Mouse (Mus musculus) CH12.LX (cell line): ENCODE measurements around the gene Mindy3. TPM values are rescaled to one million over a fixed set of nuclear protein-coding genes. Genes with fewer than 3 reads are reported as not detected.

Experiments used
- DNase-seq: peaks from one replicate; pipeline ENCODE4 v3.0.0-alpha.2; 2013; ENCODE audit errors: extremely low read depth
- H3K27ac ChIP-seq: 2 replicates; pipeline ENCODE4 v1.5.1; 2012; ENCODE audit warnings: low read depth, mild to moderate bottlenecking, control low read depth, moderate library complexity; ENCODE audit not compliant: insufficient read depth
- H3K27me3 ChIP-seq: replicated peaks from 2 replicates; pipeline ENCODE3; 2012; ENCODE audit warnings: inconsistent platforms
- H3K36me3 ChIP-seq, 2 experiments: replicated peaks in 1 of 2; 2 replicates each; pipeline versions ENCODE3 to v1.6.1; 2012; ENCODE audit warnings: inconsistent platforms in 1 of 2, low read length in 1 of 2, mild to moderate bottlenecking in 1 of 2, mixed read lengths in 1 of 2, moderate library complexity in 1 of 2; ENCODE audit not compliant: control insufficient read depth in 1 of 2, insufficient read depth in 1 of 2
- H3K4me1 ChIP-seq, 2 experiments: 2 replicates each; pipeline ENCODE4 v1.6.1; 2012; ENCODE audit warnings: inconsistent platforms in 1 of 2, moderate library complexity in 1 of 2; ENCODE audit not compliant: insufficient read depth in 2 of 2, control insufficient read depth in 1 of 2
- H3K4me2 ChIP-seq: 2 replicates; pipeline ENCODE4 v1.6.1; 2012; ENCODE audit warnings: low read depth, mild to moderate bottlenecking, control low read depth; ENCODE audit not compliant: poor library complexity, insufficient read depth, severe bottlenecking
- H3K4me3 ChIP-seq, 3 experiments: fragments of 150-350 bp in 1 of 3; sonication (generic) in 1 of 3; replicated peaks in 1 of 3; 2 replicates each; pipeline versions ENCODE3 to v1.5.1; 2011 to 2012; ENCODE audit warnings: low read depth in 2 of 3, low read length in 2 of 3, mild to moderate bottlenecking in 2 of 3, moderate library complexity in 2 of 3, control low read depth in 1 of 3, improper control_type of control experiment in 1 of 3, inconsistent platforms in 1 of 3, mixed read lengths in 1 of 3; ENCODE audit not compliant: poor library complexity in 1 of 3
- H3K79me2 ChIP-seq: replicated peaks from 2 replicates; pipeline ENCODE4 v1.6.1; 2012; ENCODE audit warnings: mild to moderate bottlenecking, moderate library complexity; ENCODE audit not compliant: control insufficient read depth, poor library complexity, insufficient read depth, severe bottlenecking; ENCODE audit errors: extremely low read depth
- H3K9ac ChIP-seq: 2 replicates; pipeline ENCODE4 v1.6.1; 2012; ENCODE audit warnings: low read depth, mild to moderate bottlenecking, control low read depth, moderate library complexity; ENCODE audit not compliant: insufficient read depth
- H3K9me3 ChIP-seq: replicated peaks from 2 replicates; pipeline ENCODE3; 2012; ENCODE audit warnings: low read length, inconsistent platforms, mixed read lengths
- BHLHE40 ChIP-seq: IDR thresholded peaks from 2 replicates; pipeline ENCODE4 v1.6.1; 2011; ENCODE audit warnings: mild to moderate bottlenecking, low read depth, low read length, improper control_type of control experiment
- E2F4 ChIP-seq: IDR thresholded peaks from 2 replicates; pipeline ENCODE4 v1.6.1; 2011; ENCODE audit warnings: low read depth, low read length, improper control_type of control experiment; ENCODE audit not compliant: insufficient replicate concordance
- EP300 ChIP-seq: IDR thresholded peaks from 2 replicates; pipeline ENCODE4 v1.6.1; 2011; ENCODE audit warnings: low read length, improper control_type of control experiment
- ETS1 ChIP-seq: conservative IDR thresholded peaks from 2 replicates; pipeline ENCODE4 v1.6.1; 2012; ENCODE audit warnings: low read depth, mild to moderate bottlenecking, inconsistent platforms, low read length, improper control_type of control experiment, moderate library complexity
- HCFC1 ChIP-seq: IDR thresholded peaks from 2 replicates; pipeline ENCODE4 v1.6.1; 2012; ENCODE audit warnings: low read depth, mild to moderate bottlenecking, inconsistent platforms, low read length, improper control_type of control experiment
- JUN ChIP-seq: IDR thresholded peaks from 2 replicates; pipeline ENCODE4 v1.6.1; 2011; ENCODE audit warnings: low read depth, mild to moderate bottlenecking, low read length, improper control_type of control experiment, moderate library complexity; ENCODE audit not compliant: insufficient read depth
- MAFK ChIP-seq: IDR thresholded peaks from 2 replicates; pipeline ENCODE4 v1.6.1; 2011; ENCODE audit warnings: low read length, improper control_type of control experiment; ENCODE audit not compliant: insufficient replicate concordance
- MEF2A ChIP-seq: IDR thresholded peaks from 2 replicates; pipeline ENCODE4 v1.6.1; 2014; ENCODE audit warnings: low read depth, mild to moderate bottlenecking, inconsistent platforms, low read length, improper control_type of control experiment, borderline replicate concordance
- MYC ChIP-seq: IDR thresholded peaks from 2 replicates; pipeline ENCODE4 v1.6.1; 2011; ENCODE audit warnings: low read depth, mild to moderate bottlenecking, improper control_type of control experiment, low read length
- NRF1 ChIP-seq: IDR thresholded peaks from 2 replicates; pipeline ENCODE4 v1.6.1; 2014; ENCODE audit warnings: low read depth, mild to moderate bottlenecking, inconsistent platforms, low read length, improper control_type of control experiment, moderate library complexity
- RAD21 ChIP-seq: IDR thresholded peaks from 2 replicates; pipeline ENCODE4 v1.6.1; 2011; ENCODE audit warnings: low read depth, mild to moderate bottlenecking, low read length, improper control_type of control experiment, moderate library complexity
- RCOR1 ChIP-seq: conservative IDR thresholded peaks from 2 replicates; pipeline ENCODE4 v1.6.1; 2012; ENCODE audit warnings: low read depth, mild to moderate bottlenecking, inconsistent platforms, low read length, improper control_type of control experiment
- SIN3A ChIP-seq: IDR thresholded peaks from 2 replicates; pipeline ENCODE4 v1.6.1; 2012; ENCODE audit warnings: low read length, improper control_type of control experiment, inconsistent platforms
- TCF12 ChIP-seq: IDR thresholded peaks from 2 replicates; pipeline ENCODE4 v1.6.1; 2014; ENCODE audit warnings: low read depth, mild to moderate bottlenecking, inconsistent platforms, low read length, improper control_type of control experiment
- ZC3H11A ChIP-seq: IDR thresholded peaks from 2 replicates; pipeline ENCODE4 v1.6.1; 2012; ENCODE audit warnings: low read depth, mild to moderate bottlenecking, inconsistent platforms, low read length, improper control_type of control experiment
- ZMIZ1 ChIP-seq: IDR thresholded peaks from 2 replicates; pipeline ENCODE4 v1.6.1; 2012; ENCODE audit warnings: low read depth, mild to moderate bottlenecking, inconsistent platforms, low read length, improper control_type of control experiment
- dilution Hi-C: fragments of 300-500 bp; cut with MboI; formaldehyde crosslinking; loops from 2 replicates; pipeline ENCODE4 v1.14.3; 2020; ENCODE audit warnings: low sequenced_read_pairs; ENCODE audit not compliant: extremely low pct_unique_long_range_greater_than_20kb, extremely low pct_ligation_motif_present
- in situ Hi-C: fragments of 300-500 bp; cut with MboI; formaldehyde crosslinking; loops from 3 replicates; pipeline ENCODE4 v1.14.3; 2019; ENCODE audit warnings: low sequenced_read_pairs, low pct_ligation_motif_present, low pct_unique_long_range_greater_than_20kb, mixed read lengths
- polyA plus RNA-seq: library from polyadenylated mRNA; unstranded; fragments of >175 nt; gene quantifications from 2 replicates; pipeline ENCODE4 v1.2.1, GENCODE M21; 2012; ENCODE audit warnings: low read depth; ENCODE audit not compliant: insufficient read length
- total RNA-seq, 2 experiments: library from RNA; depleted of rRNA; stranded (reverse); fragments of 300-350 nt in 1 of 2; fragments of >200 nt in 1 of 2; gene quantifications; 2 replicates each; pipeline ENCODE4 v1.2.3; 2012 to 2014

Gene Mindy3
- total and polyA plus RNA-seq, 3 experiments, result 20.7 to 43.7 (median 33.8) TPM

GRCm38 (mm10) chr2:12329620-12330019 is 89.7 kb downstream of the Mindy3 start:
- no peak overlapping the region for H3K4me2 ChIP-seq
- no peak for DNase-seq
- H3K9me3 ChIP-seq, result no peaks in the 10 kb centered on the region
- no peak overlapping the region for H3K27ac ChIP-seq
- no peaks in the 10 kb centered on the region for H3K27me3 ChIP-seq
- no peaks in the 10 kb centered on the region for H3K79me2 ChIP-seq
- H3K4me1 ChIP-seq, result peaks cover 2 to 3% of the 10 kb centered on the region in 2 experiments; a peak in 1 of 4 replicates
- dilution Hi-C loops, result no loop called here
- in situ Hi-C loops, result no loop called here
- H3K9ac ChIP-seq, result no peak overlapping the region
- TF ChIP-seq RAD21 (no peak), BHLHE40 (no peak), ETS1 (no peak), NRF1 (no peak), JUN (no peak), TCF12 (no peak), MYC (no peak), E2F4 (no peak), HCFC1 (no peak), SIN3A (no peak), MAFK (no peak), ZMIZ1 (no peak), EP300 (no peak)
- H3K4me3 ChIP-seq, result no peak overlapping the region
- H3K36me3 ChIP-seq, result no peaks in the 10 kb centered on the region

- Histone ChIP-seq H3K79me2 (no peaks in the 10 kb centered on the region), H3K36me3 (no peaks in the 10 kb centered on the region), H3K9ac (no peak overlapping the region), H3K27ac (no peak overlapping the region), H3K4me1 (peaks cover 2 to 3% of the 10 kb centered on the region in 2 experiments; a peak in 1 of 4 replicates), H3K4me3 (no peak overlapping the region), H3K4me2 (no peak overlapping the region), H3K9me3 (no peaks in the 10 kb centered on the region), H3K27me3 (no peaks in the 10 kb centered on the region)
- no peak for TF ChIP-seq MEF2A
- no peak for TF ChIP-seq EP300
- TF ChIP-seq RCOR1, result no peak
- no peak for TF ChIP-seq HCFC1
- no peak for TF ChIP-seq ZMIZ1
- TF ChIP-seq ZC3H11A, result no peak
- in situ Hi-C loops (no loop called here), dilution Hi-C loops (no loop called here)
- no peak for DNase-seq
These were observed 90.2 kb downstream of the Mindy3 start for GRCm38 (mm10) chr2:12329068-12329407.
